Mouse (Mus musculus): ENCODE data around the gene Stk17b. TPM values are rescaled to one million over a fixed set of nuclear protein-coding genes. Genes with fewer than 3 reads are reported as not detected.
"Not testable (repeated sequence)": the region's sequence is repeated elsewhere in the genome, so short reads cannot be mapped to it uniquely, and the experiment has no call there.

The Stk17b gene
- total RNA-seq, 2 experiments from 2014 or later = 4.9 to 6.2 TPM

GRCm38 (mm10) chr1:53721353-53721752 is 63.7 kb downstream of the Stk17b start:
- DNase-seq = no peak

DNA sequence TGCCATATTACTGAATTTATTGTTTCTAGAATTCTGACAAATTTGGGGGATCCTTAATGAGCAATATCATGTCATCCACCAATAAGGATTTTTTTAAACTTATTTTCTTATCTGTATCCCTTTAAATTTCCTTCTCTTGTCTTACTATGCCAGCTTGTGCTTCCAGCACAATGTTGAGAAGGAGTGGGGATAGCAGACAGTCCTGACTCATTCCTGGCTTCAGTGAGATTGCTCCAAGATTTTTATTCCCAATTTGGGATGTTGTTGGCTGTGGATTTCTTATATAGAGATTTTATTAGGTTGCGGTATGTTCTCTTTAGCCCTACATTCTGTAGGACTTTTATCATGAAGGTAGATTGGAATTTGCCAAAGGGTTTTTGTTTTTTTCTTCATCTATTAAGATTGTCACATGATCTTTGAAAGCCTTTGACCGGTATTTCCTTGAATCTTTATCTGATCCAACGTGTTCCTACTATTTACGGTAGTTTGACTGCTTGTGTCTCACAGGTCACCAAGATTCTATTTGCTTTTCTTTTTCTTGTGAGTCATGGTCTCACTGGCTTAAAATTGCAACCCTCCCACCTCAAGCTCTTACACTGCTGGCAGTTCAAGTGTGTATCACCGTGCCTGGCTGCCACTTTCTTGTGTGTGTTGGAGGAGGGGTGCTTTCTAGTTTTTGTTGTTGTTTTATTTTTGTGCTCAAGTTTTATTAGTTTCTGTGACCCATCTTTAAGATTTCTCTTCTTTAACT is 64.2 kb downstream of the Stk17b start:
- no peak for DNase-seq

GRCm38 (mm10) chr1:53715966-53716515 is 69.0 kb downstream of the Stk17b start:
- no peak for DNase-seq

- DNase-seq = no peak
These were observed 69.6 kb downstream of the Stk17b start for GRCm38 (mm10) chr1:53715446-53715845.

DNA sequence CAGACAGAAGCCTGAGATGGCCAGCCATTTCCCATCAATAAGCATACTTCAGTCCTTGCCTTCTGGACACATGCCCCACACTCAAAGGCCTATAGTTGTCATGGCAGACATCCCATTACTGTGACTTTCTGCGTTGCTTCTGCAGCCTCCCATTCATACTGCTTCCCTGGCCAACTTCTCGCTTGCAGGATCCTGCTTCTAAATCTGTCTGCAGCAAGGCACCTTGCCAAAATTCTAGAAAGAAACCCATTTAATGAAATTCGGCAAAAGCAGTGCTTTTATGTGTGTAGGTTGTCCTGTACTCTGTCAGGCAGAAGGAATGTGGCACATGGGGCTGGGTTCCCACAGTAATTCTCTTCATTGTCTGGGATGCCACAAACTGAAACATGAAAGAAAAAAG is 71.6 kb downstream of the Stk17b start:
- DNase-seq = peak; percentile 17 to 36

DNA sequence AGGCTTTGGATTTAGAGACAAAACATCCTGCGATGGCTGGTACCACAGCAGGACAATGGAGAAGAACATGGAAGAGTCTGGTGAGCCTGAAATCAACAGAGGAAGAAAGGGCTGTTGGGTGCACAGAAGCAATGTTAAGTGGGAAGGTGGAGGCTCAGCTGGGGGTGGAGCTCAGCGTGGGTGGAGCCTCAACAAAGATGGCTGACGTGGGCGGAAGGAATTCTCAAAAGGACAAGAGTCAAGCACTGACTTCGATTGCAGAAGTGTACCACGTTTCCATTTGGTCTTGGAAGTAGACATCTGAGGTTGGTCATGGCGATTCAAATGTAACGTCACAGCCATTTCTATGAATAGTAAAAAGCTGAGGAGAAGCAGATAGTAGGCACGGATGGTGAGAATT is 74.0 kb downstream of the Stk17b start:
- no peak for DNase-seq

GRCm38 (mm10) chr1:53709602-53710001 is 75.4 kb downstream of the Stk17b start:
- not testable (repeated sequence) for DNase-seq

DNA sequence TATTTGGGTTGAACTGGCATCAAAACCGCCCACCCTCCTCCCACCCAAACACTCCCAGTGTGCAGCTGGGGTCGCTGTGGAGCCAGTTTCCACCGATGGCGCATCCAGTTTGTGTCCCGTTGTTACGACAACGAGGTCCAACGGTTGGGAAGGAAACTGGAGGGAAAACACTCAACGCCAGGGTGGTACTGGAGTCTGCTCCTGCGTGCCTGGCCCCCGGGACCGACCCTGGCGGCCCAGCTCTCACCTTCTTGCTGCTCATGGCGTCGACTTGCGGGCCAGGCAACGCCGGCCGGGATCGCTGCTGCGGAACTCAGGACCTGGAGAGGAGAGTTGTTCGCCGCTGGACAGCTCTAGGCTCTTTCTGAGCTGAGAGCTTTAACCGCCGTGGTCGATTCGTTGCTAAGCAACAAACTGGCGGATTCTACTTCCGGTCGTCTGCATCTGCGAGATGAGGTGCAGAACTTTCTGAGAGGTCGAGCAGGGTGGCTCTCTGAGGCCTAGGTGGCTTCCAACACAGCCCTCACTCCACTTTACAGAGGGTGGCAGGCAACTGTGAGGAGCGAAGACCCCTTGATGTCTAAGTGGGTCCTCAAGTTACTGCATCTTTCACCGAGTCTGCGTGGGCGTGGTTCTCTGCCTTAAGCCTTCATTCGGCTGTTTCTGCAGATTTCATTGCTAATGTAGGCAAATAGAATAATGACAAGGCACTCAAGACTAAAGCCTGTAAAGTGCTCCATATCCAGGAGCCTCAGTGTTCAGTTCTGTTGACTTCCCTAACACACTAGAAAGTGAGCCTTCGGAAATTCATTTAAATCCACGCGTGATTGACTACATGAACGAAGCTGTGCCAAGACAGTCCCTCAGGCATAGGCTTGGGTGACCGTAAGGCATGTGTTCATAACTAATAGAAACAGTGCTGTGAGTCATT is 78.3 kb downstream of the Stk17b start, which contains the start of gene Dnah7a:
TSS of gene Dnah7a (minus strand) at position 354 of the 931 bp plus-strand sequence.
- peak; percentile 45 to 50 for DNase-seq

Other genes with a start within 250 kb of the Stk17b start
- 1 to 10 TPM; 3.6 to 3.9 TPM for gene Dnah7a, start 78.4 kb downstream of the Stk17b start, total RNA-seq (2021)

Measured in layer of hippocampus, postnatal 36 days (tissue).